Mouse (Mus musculus) Patski (cell line): ENCODE results near the gene Gm4792. TPM values are rescaled to one million over a fixed set of nuclear protein-coding genes. Genes with fewer than 3 reads are reported as not detected.

Experiments
- ATAC-seq: fragments of 100-300 bp; one replicate; pipeline ENCODE4 v1.8.0; 2021
- CTCF ChIA-PET: fragments of 350-600 bp; sonication (Branson Sonifier 250); formaldehyde crosslinking; loops from one replicate; lab custom pipeline; 2022; ENCODE audit warnings: inconsistent platforms; lab: Charles Lee
- POLR2A ChIA-PET: fragments of 350-600 bp; sonication (Branson Sonifier 250); formaldehyde crosslinking; loops from one replicate; lab custom pipeline; 2022; ENCODE audit warnings: antibody characterized with exemption, inconsistent platforms; lab: Charles Lee
- DNase-seq: peaks from one replicate; pipeline ENCODE4 v3.0.0-alpha.2; 2011; ENCODE audit warnings: low read depth, low spot score
- H3K27me3 ChIP-seq: fragments of 371-371 bp; one replicate; pipeline ENCODE4 v1.5.1; 2021
- CTCF ChIP-seq: fragments of 100-300 bp; IDR thresholded peaks from one replicate; pipeline ENCODE4 v1.5.1; 2021
- in situ Hi-C: fragments of 300-500 bp; cut with MboI; formaldehyde crosslinking; loops from 3 replicates; pipeline ENCODE4 v1.11.1; 2018; ENCODE audit warnings: low pct_unique_long_range_greater_than_20kb, mixed read lengths
- polyA plus RNA-seq: library from polyadenylated mRNA; unstranded; gene quantifications from one replicate; pipeline ENCODE4 v1.2.3, GENCODE M21; 2021

The Gm4792 gene
- not detected for polyA plus RNA-seq

GRCm38 (mm10) chr10:94298471-94298870, at the start of gene Gm4792:
Gene Gm4792 (minus strand): TSS chr10:94298703.
- no peak for ATAC-seq
- peaks cover 13% of the 10 kb centered on the region for H3K27me3 ChIP-seq
- in situ Hi-C loops = no loop called here
- TF ChIP-seq CTCF = no peak
- POLR2A ChIA-PET = no interaction called here
- DNase-seq = no peak
- CTCF ChIA-PET = interaction anchor here (1.4 kb wide), 1 partner anchor 29 kb away, joined by 3 read pairs; no protein-coding TSS in a partner anchor

GRCm38 (mm10) chr10:94347959-94348358, 49.5 kb upstream of the Gm4792 start:
- no peak for ATAC-seq
- no peak for TF ChIP-seq CTCF
- H3K27me3 ChIP-seq = no peaks in the 10 kb centered on the region
- DNase-seq = no peak
- ChIA-PET CTCF (interaction anchor here (0.6 kb wide), 1 partner anchor 8 kb away, joined by 4 read pairs; no protein-coding TSS in a partner anchor), POLR2A (no interaction called here)
- in situ Hi-C loops = no loop called here

DNA sequence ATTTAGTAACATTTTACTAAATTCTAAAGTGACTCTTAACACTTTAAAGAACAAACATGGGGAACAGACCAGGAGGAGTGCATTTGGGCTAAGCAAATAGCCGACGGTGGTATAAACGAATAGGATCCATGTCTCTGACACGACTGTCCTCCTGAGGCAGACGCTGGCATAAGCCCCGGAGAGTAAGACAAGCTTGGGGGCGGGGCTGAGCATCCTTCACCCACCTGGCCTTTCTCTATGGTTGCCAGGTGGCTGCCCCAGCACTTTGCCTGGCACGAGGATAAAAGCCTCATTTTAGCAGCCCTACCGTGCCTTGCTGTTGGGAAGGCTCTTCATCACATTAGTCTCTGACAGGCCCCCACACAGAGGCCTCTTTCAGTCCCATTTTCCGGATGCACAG, 48.8 kb upstream of the Gm4792 start:
- CTCF ChIA-PET = interaction anchor here (0.6 kb wide), 1 partner anchor 9 kb away, joined by 4 read pairs; no protein-coding TSS in a partner anchor
- no peak for ATAC-seq
- TF ChIP-seq CTCF = no peak
- DNase-seq = no peak
- POLR2A ChIA-PET = interaction anchor here (0.6 kb wide), 1 partner anchor 267 kb away, joined by 3 read pairs; no protein-coding TSS in a partner anchor
- in situ Hi-C loops = no loop called here
- H3K27me3 ChIP-seq = no peaks in the 10 kb centered on the region

GRCm38 (mm10) chr10:94346596-94346995, 48.1 kb upstream of the Gm4792 start:
- in situ Hi-C loops = no loop called here
- POLR2A ChIA-PET = no interaction called here

GRCm38 (mm10) chr10:94345509-94346252, 47.2 kb upstream of the Gm4792 start:
- in situ Hi-C loops = no loop called here
- DNase-seq (no peak), ATAC-seq (no peak)
- peaks cover 3% of the 10 kb centered on the region for H3K27me3 ChIP-seq
- CTCF ChIA-PET = no interaction called here
- POLR2A ChIA-PET = no interaction called here
- no peak for TF ChIP-seq CTCF

More at GRCm38 (mm10) chr10:94346596-94346995, 48.1 kb upstream of the Gm4792 start:
- CTCF ChIA-PET = no interaction called here
- H3K27me3 ChIP-seq = no peaks in the 10 kb centered on the region
- ATAC-seq (no peak), DNase-seq (no peak)
- no peak for TF ChIP-seq CTCF

- ATAC-seq = peak; percentile 17
Observed at GRCm38 (mm10) chr10:94344631-94345417, 46.3 kb upstream of the Gm4792 start.

GRCm38 (mm10) chr10:94343581-94343980, 45.1 kb upstream of the Gm4792 start:
- in situ Hi-C loops = no loop called here
- TF ChIP-seq CTCF = no peak
- H3K27me3 ChIP-seq = peaks cover 3% of the 10 kb centered on the region
- ChIA-PET CTCF (no interaction called here), POLR2A (interaction anchor here (0.6 kb wide), 1 partner anchor 25 kb away, joined by 3 read pairs; no protein-coding TSS in a partner anchor)
- ATAC-seq = no peak
- no peak for DNase-seq

More at GRCm38 (mm10) chr10:94344631-94345417, 46.3 kb upstream of the Gm4792 start:
- H3K27me3 ChIP-seq = peaks cover 3% of the 10 kb centered on the region
- ChIA-PET CTCF (no interaction called here), POLR2A (no interaction called here)
- TF ChIP-seq CTCF = no peak
- DNase-seq = no peak
- in situ Hi-C loops = no loop called here

DNA sequence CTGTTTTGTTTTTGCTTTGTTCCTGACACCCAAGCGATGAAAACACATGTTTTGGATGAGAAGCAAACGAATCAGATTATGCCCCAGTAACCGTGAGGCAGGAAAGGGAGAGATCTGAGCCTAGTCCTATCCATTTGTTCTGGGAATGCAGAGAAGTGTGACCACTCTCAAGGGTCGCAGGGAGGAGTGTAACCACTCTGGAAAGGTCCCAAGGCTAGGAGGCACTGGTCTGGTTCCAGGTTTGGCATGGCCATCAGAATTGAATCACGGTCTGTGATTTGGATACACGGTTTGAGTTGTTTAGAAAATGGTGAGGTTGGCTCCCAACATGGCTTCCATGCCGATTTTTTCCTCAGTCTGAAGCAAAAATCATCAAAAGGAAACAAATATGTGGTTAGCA, 43.8 kb upstream of the Gm4792 start:
- peaks cover 3% of the 10 kb centered on the region for H3K27me3 ChIP-seq
- ATAC-seq (no peak), DNase-seq (no peak)
- TF ChIP-seq CTCF = no peak
- POLR2A ChIA-PET = no interaction called here
- CTCF ChIA-PET = interaction anchor here (1.1 kb wide), 1 partner anchor 9 kb away, joined by 3 read pairs; no protein-coding TSS in a partner anchor
- in situ Hi-C loops = no loop called here

- H3K27me3 ChIP-seq = peaks cover 3% of the 10 kb centered on the region
- ChIA-PET POLR2A (no interaction called here), CTCF (interaction anchor here (1.1 kb wide), 1 partner anchor 9 kb away, joined by 3 read pairs; no protein-coding TSS in a partner anchor)
- no peak for TF ChIP-seq CTCF
- in situ Hi-C loops = no loop called here
- ATAC-seq = no peak
- DNase-seq = no peak
Observed at GRCm38 (mm10) chr10:94341501-94341900, 43.0 kb upstream of the Gm4792 start.

DNA sequence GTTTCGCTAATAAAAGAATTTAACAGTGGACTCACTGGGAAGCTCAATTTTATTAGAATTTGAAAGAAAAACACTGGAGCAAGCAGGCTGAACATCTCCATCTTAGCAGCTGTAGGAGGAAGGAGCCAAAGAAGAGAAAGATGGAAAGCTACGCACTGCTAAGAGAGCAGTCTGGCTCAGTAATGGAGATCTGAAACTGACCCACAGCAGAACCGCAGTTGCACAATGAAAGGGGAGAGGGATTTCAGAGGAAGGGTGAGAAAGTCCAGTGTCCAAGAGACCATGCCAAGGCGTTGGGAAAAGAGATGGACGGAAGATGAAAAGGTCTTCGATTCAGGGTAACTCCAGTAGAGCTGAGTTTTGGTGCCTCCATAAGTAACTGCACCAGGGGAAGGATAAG, 37.6 kb upstream of the Gm4792 start:
- TF ChIP-seq CTCF = no peak
- DNase-seq (no peak), ATAC-seq (no peak)
- in situ Hi-C loops = no loop called here
- H3K27me3 ChIP-seq = peaks cover 2% of the 10 kb centered on the region
- CTCF ChIA-PET = no interaction called here
- POLR2A ChIA-PET = no interaction called here
